Comparison of ENCODE assay signal across 17 mouse cellular contexts in the genomic region with DNA sequence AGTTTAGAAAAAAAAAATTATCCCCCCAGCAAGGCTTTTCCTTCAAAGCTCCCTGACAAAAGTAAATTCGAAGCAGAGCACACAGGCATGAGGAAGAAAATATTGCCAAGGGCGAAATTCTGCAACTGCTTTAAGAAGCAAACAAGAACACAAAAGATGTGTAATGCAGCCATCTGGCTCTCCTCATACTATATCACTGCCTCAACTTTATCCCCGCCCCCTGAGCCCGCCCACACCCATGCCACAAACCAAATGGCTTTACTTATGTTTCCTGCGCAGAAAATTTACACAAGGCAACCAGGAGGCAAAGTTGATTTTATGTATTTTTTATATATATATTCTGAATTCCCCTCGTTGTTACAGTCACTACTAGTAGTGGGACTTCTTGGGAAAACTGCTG.
A peak's percentile ranks its signal among the peaks of the same experiment; 100 is the strongest.
DNase-seq lines count a peak whose midpoint lies in the region; TF ChIP-seq lines count a peak whose summit lies in the region.
"Had no signal": no experiment of that assay in that cellular context is flagged by ENCODE, and none has a peak within 500 bp of the region (broad histone marks: within the 10 kb centered on the region; RNA-seq: fewer than 3 reads in every experiment).

No protein-coding gene starts in this region.

- H3K4me1 ChIP-seq in forebrain, embryonic 10.5 days, result peaks cover 80% of the 10 kb centered on the region

- no peak for TF ChIP-seq CTCF in left cerebral cortex, adult 2 months (IDR thresholded peaks at IDR 0.05)

- 0 out of 2 replicates have a peak, but pooled peaks cover 3% of the 10 kb centered on the region for H3K27me3 ChIP-seq in forebrain, embryonic 10.5 days (ENCODE audit: poor library complexity, severe bottlenecking)
- H3K27me3 ChIP-seq: embryonic facial prominence, embryonic 15.5 days; hindbrain, embryonic 15.5 days; midbrain, embryonic 13.5 days had no signal

- intact Hi-C loops in left cerebral cortex, adult 2 months (cut with DNase I), result loop anchor here (5.0 to 10.0 kb wide), 5 partner anchors 243 to 1165 kb away; a partner anchor contains a TSS

- no peaks in the 10 kb centered on the region for H3K9me3 ChIP-seq in forebrain, embryonic 10.5 days
- H3K9me3 ChIP-seq: embryonic facial prominence, embryonic 15.5 days; heart, embryonic 10.5 days; hindbrain, embryonic 15.5 days; midbrain, embryonic 13.5 days had no signal

- 67% methylated on average over 6 of the region's 6 CpGs for WGBS in forebrain, embryonic 10.5 days

- no peak overlapping the region for H3K27ac ChIP-seq in left cerebral cortex, adult 2 months
- no peak overlapping the region for H3K27ac ChIP-seq in forebrain, embryonic 10.5 days
- H3K27ac ChIP-seq: embryonic facial prominence, embryonic 15.5 days; heart, embryonic 10.5 days; hindbrain, embryonic 15.5 days; midbrain, embryonic 13.5 days had no signal

- H3K36me3 ChIP-seq in forebrain, embryonic 10.5 days (replicated peaks), result no peaks in the 10 kb centered on the region
- H3K36me3 ChIP-seq: embryonic facial prominence, embryonic 15.5 days; heart, embryonic 10.5 days; hindbrain, embryonic 15.5 days; midbrain, embryonic 13.5 days had no signal

- DNase-seq in embryo, embryonic 11 days, result peak; percentile 25
- no peak for DNase-seq in embryo, embryonic 9.5 days (ENCODE audit: extremely low spot score)
- DNase-seq in right cerebral cortex, adult 18-20 months, result peak; percentile 39
- DNase-seq in right cerebral cortex, postnatal 25 days, result no peak
- DNase-seq in left cerebral cortex, adult 2 months (ENCODE audit: extremely low spot score in 1 of 2, low spot score in 2 of 2), result peak; percentile 18 to 28
- DNase-seq in thymus, postnatal 25 days, result peak; percentile 55
- DNase-seq in ovary, postnatal 14 days (ENCODE audit: low spot score), result no peak
- no peak for DNase-seq in forebrain, embryonic 10.5 days (ENCODE audit: extremely low spot score, low spot score)
- DNase-seq: adrenal gland, postnatal 14 days; cerebellum, adult 11 months; kidney, postnatal 10 days; lung, adult 2 months; spleen, adult 18-20 months had no signal

- H3K4me3 ChIP-seq in left cerebral cortex, adult 2 months, result no peak overlapping the region
- no peak overlapping the region for H3K4me3 ChIP-seq in forebrain, embryonic 10.5 days
- H3K4me3 ChIP-seq: embryonic facial prominence, embryonic 15.5 days; heart, embryonic 10.5 days; hindbrain, embryonic 15.5 days; midbrain, embryonic 13.5 days had no signal

Comparison
In these comparisons a context has a peak if more than half of its experiments do, and no peak if none do; other contexts are left out.
1. DNase-seq: peak in embryo, embryonic 11 days (single experiment), right cerebral cortex, adult 18-20 months (single experiment), left cerebral cortex, adult 2 months (2 of 2) and thymus, postnatal 25 days (single experiment); none in embryo, embryonic 9.5 days (single experiment), right cerebral cortex, postnatal 25 days (single experiment), ovary, postnatal 14 days (single experiment) and forebrain, embryonic 10.5 days (single experiment).